Mouse (Mus musculus): ENCODE measurements around the gene Ctsw. TPM values are rescaled to one million over a fixed set of nuclear protein-coding genes. Genes with fewer than 3 reads are reported as not detected.

Gene Ctsw
- polyA plus RNA-seq (2015; fragmentation: Nextera tagmentation; extraction: Ambion mirVana): 0.16 and 0.62 TPM in 2 replicates

GRCm38 (mm10) chr19:5468374-5468773 is at the start of gene Ctsw:
Gene Ctsw (minus strand): TSS chr19:5468507.

GRCm38 (mm10) chr19:5510031-5511026 is 42.0 kb upstream of the Ctsw start, which contains the start of gene Snx32:
Gene Snx32 (minus strand): TSS chr19:5510538.

GRCm38 (mm10) chr19:5503687-5504086 is 35.4 kb upstream of the Ctsw start, which contains the start of gene 1700020D05Rik:
Gene 1700020D05Rik (minus strand): TSS chr19:5503787.

GRCm38 (mm10) chr19:5490313-5490897 is 22.1 kb upstream of the Ctsw start, which contains the start of gene Cfl1:
Gene Cfl1 (plus strand): TSS chr19:5490455.

GRCm38 (mm10) chr19:5487768-5488550 is 19.7 kb upstream of the Ctsw start, which contains the start of gene Mus81:
Gene Mus81 (minus strand): TSS chr19:5488402.

GRCm38 (mm10) chr19:5473720-5474119 is 5.4 kb upstream of the Ctsw start, which contains the start of gene Efemp2:
Gene Efemp2 (plus strand): TSS chr19:5473954.

GRCm38 (mm10) chr19:5460465-5460911 is 7.8 kb downstream of the Ctsw start, which contains the start of gene Fibp:
Gene Fibp (plus strand): TSS chr19:5460615.

GRCm38 (mm10) chr19:5457746-5458442 is 10.4 kb downstream of the Ctsw start, which contains the start of gene Ccdc85b:
Gene Ccdc85b (minus strand): TSS chr19:5457894.

GRCm38 (mm10) chr19:5447515-5448353 is 20.6 kb downstream of the Ctsw start, which contains the start of gene Fosl1:
Gene Fosl1 (plus strand): TSS chr19:5447547.

GRCm38 (mm10) chr19:5424782-5425741 is 43.2 kb downstream of the Ctsw start, which contains the start of the genes Drap1 and AI837181:
Gene Drap1 (minus strand): TSS chr19:5424979.
Gene AI837181 (plus strand): TSS chr19:5425144.

Other genes starting within 250 kb of the Ctsw start
- gene Pacs1, start 195.4 kb downstream of the Ctsw start, polyA plus RNA-seq (2015; fragmentation: Nextera tagmentation; extraction: Ambion mirVana): 8.8 and 10.0 TPM in 2 replicates
- gene Sf3b2, start 173.1 kb downstream of the Ctsw start, polyA plus RNA-seq (2015; fragmentation: Nextera tagmentation; extraction: Ambion mirVana): 155 and 159 TPM in 2 replicates
- 0.33 and 0.35 TPM in 2 replicates for gene Gal3st3, start 170.2 kb downstream of the Ctsw start, polyA plus RNA-seq (2015; fragmentation: Nextera tagmentation; extraction: Ambion mirVana)
- not detected in 2 replicates for gene Catsper1, start 132.8 kb downstream of the Ctsw start, polyA plus RNA-seq (2015; fragmentation: Nextera tagmentation; extraction: Ambion mirVana)
- gene Cst6, start 118.9 kb downstream of the Ctsw start, polyA plus RNA-seq (2015; fragmentation: Nextera tagmentation; extraction: Ambion mirVana): 5.3 and 6.6 TPM in 2 replicates
- gene Eif1ad, start 101.8 kb downstream of the Ctsw start, polyA plus RNA-seq (2015; fragmentation: Nextera tagmentation; extraction: Ambion mirVana): 25.2 and 27.2 TPM in 2 replicates
- 266 and 286 TPM in 2 replicates for gene Banf1, start 101.3 kb downstream of the Ctsw start, polyA plus RNA-seq (2015; fragmentation: Nextera tagmentation; extraction: Ambion mirVana)
- 33.0 and 39.0 TPM in 2 replicates for gene Sart1, start 79.8 kb downstream of the Ctsw start, polyA plus RNA-seq (2015; fragmentation: Nextera tagmentation; extraction: Ambion mirVana)
- not detected in 2 replicates for gene Tsga10ip, start 66.0 kb downstream of the Ctsw start, polyA plus RNA-seq (2015; fragmentation: Nextera tagmentation; extraction: Ambion mirVana)
- 234 and 246 TPM in 2 replicates for gene Drap1, start 43.5 kb downstream of the Ctsw start, polyA plus RNA-seq (2015; fragmentation: Nextera tagmentation; extraction: Ambion mirVana)
- gene AI837181, start 43.4 kb downstream of the Ctsw start, polyA plus RNA-seq (2015; fragmentation: Nextera tagmentation; extraction: Ambion mirVana): 45.6 and 53.5 TPM in 2 replicates
- gene Fosl1, start 21.0 kb downstream of the Ctsw start, polyA plus RNA-seq (2015; fragmentation: Nextera tagmentation; extraction: Ambion mirVana): 0.61 and 1.6 TPM in 2 replicates
- 15.1 and 16.5 TPM in 2 replicates for gene Ccdc85b, start 10.6 kb downstream of the Ctsw start, polyA plus RNA-seq (2015; fragmentation: Nextera tagmentation; extraction: Ambion mirVana)
- gene Fibp, start 7.9 kb downstream of the Ctsw start, polyA plus RNA-seq (2015; fragmentation: Nextera tagmentation; extraction: Ambion mirVana): 78.4 and 88.2 TPM in 2 replicates
- gene Efemp2, start 5.4 kb upstream of the Ctsw start, polyA plus RNA-seq (2015; fragmentation: Nextera tagmentation; extraction: Ambion mirVana): 118 and 128 TPM in 2 replicates
- 23.1 and 28.7 TPM in 2 replicates for gene Mus81, start 19.9 kb upstream of the Ctsw start, polyA plus RNA-seq (2015; fragmentation: Nextera tagmentation; extraction: Ambion mirVana)
- gene Cfl1, start 21.9 kb upstream of the Ctsw start, polyA plus RNA-seq (2015; fragmentation: Nextera tagmentation; extraction: Ambion mirVana): 1,724 and 1,857 TPM in 2 replicates
- gene 1700020D05Rik, start 35.3 kb upstream of the Ctsw start, polyA plus RNA-seq (2015; fragmentation: Nextera tagmentation; extraction: Ambion mirVana): 0.27 TPM in 1 of 2 replicates, not detected in the other
- 4.8 and 6.5 TPM in 2 replicates for gene Snx32, start 42.0 kb upstream of the Ctsw start, polyA plus RNA-seq (2015; fragmentation: Nextera tagmentation; extraction: Ambion mirVana)
- 2.6 and 3.4 TPM in 2 replicates for gene Ovol1, start 92.1 kb upstream of the Ctsw start, polyA plus RNA-seq (2015; fragmentation: Nextera tagmentation; extraction: Ambion mirVana)
- gene Ap5b1, start 99.5 kb upstream of the Ctsw start, polyA plus RNA-seq (2015; fragmentation: Nextera tagmentation; extraction: Ambion mirVana): 6.1 and 6.2 TPM in 2 replicates
- gene Rnaseh2c, start 133.4 kb upstream of the Ctsw start, polyA plus RNA-seq (2015; fragmentation: Nextera tagmentation; extraction: Ambion mirVana): 45.5 and 58.5 TPM in 2 replicates
- 31.9 and 33.2 TPM in 2 replicates for gene Kat5, start 141.7 kb upstream of the Ctsw start, polyA plus RNA-seq (2015; fragmentation: Nextera tagmentation; extraction: Ambion mirVana)
- gene Rela, start 169.0 kb upstream of the Ctsw start, polyA plus RNA-seq (2015; fragmentation: Nextera tagmentation; extraction: Ambion mirVana): 38.5 and 43.5 TPM in 2 replicates
- gene Sipa1, start 195.2 kb upstream of the Ctsw start, polyA plus RNA-seq (2015; fragmentation: Nextera tagmentation; extraction: Ambion mirVana): 14.1 and 14.4 TPM in 2 replicates
- gene Map3k11, start 220.2 kb upstream of the Ctsw start, polyA plus RNA-seq (2015; fragmentation: Nextera tagmentation; extraction: Ambion mirVana): 11.8 and 12.4 TPM in 2 replicates
- gene Pcnx3, start 220.4 kb upstream of the Ctsw start, polyA plus RNA-seq (2015; fragmentation: Nextera tagmentation; extraction: Ambion mirVana): 8.9 and 9.8 TPM in 2 replicates
- gene Kcnk7, start 235.9 kb upstream of the Ctsw start, polyA plus RNA-seq (2015; fragmentation: Nextera tagmentation; extraction: Ambion mirVana): 0.33 and 0.46 TPM in 2 replicates